Comparison of ENCODE assay signal across 9 mouse cellular contexts in genomic region chr1:40768606-40769005, GRCm38 (mm10). TPM values are rescaled to one million over a fixed set of nuclear protein-coding genes. Genes with fewer than 3 reads are reported as not detected.
DNase-seq lines count a peak whose midpoint lies in the region; ATAC-seq and TF ChIP-seq lines count a peak whose summit lies in the region.
"Had no signal": no experiment of that assay in that cellular context is flagged by ENCODE, and none has a peak within 500 bp of the region (broad histone marks: within the 10 kb centered on the region; RNA-seq: fewer than 3 reads in every experiment).

No protein-coding gene starts in this region.

- ATAC-seq in liver, embryonic 14.5 days (ENCODE audit: insufficient read depth), result no peak

- intact Hi-C loops in heart, postnatal 25 days (cut with DNase I), result loop anchor here (2.0 to 10.0 kb wide), 2 partner anchors 114 to 190 kb away; no protein-coding TSS in a partner anchor

- 27% methylated on average over 6 of the region's 6 CpGs for WGBS in liver, embryonic 14.5 days (ENCODE audit: insufficient replicate concordance)

- no peak overlapping the region for H3K4me3 ChIP-seq in liver, embryonic 14.5 days (ENCODE audit: insufficient read depth in 1 of 2, low read depth in 2 of 2, low read length in 2 of 2)
- H3K4me3 ChIP-seq: limb, embryonic 12.5 days had no signal

- no peak overlapping the region for H3K27ac ChIP-seq in liver, embryonic 14.5 days
- H3K27ac ChIP-seq: limb, embryonic 12.5 days had no signal

- peak; percentile 84 for TF ChIP-seq CTCF in liver, embryonic 14.5 days (IDR thresholded peaks at IDR 0.05; ENCODE audit: low read depth)

- H3K9me3 ChIP-seq in liver, embryonic 14.5 days (ENCODE audit: control insufficient read depth, low read length), result no peaks in the 10 kb centered on the region
- H3K9me3 ChIP-seq: limb, embryonic 12.5 days had no signal

- H3K4me1 ChIP-seq in liver, embryonic 14.5 days (replicated peaks; ENCODE audit: control insufficient read depth in 2 of 2, insufficient read depth in 2 of 2, low read length in 1 of 2), result peaks cover 12 to 17% of the 10 kb centered on the region in 2 experiments; a peak in 3 of 4 replicates
- H3K4me1 ChIP-seq: limb, embryonic 12.5 days had no signal

- no peaks in the 10 kb centered on the region for H3K36me3 ChIP-seq in liver, embryonic 14.5 days (replicated peaks; ENCODE audit: control insufficient read depth, insufficient read depth, low read depth)

- no peak overlapping the region for H3K9ac ChIP-seq in liver, embryonic 14.5 days (replicated peaks)
- H3K9ac ChIP-seq: limb, embryonic 12.5 days had no signal

- TF ChIP-seq EP300 in liver, embryonic 14.5 days (IDR thresholded peaks at IDR 0.05; ENCODE audit: low read depth), result no peak

- H3K27me3 ChIP-seq in liver, embryonic 14.5 days (ENCODE audit: control insufficient read depth, insufficient read depth, low read length), result no peaks in the 10 kb centered on the region
- H3K27me3 ChIP-seq: limb, embryonic 12.5 days had no signal

- H3K4me2 ChIP-seq in liver, embryonic 14.5 days (ENCODE audit: low read depth), result no peak overlapping the region
- H3K4me2 ChIP-seq: limb, embryonic 12.5 days had no signal

- DNase-seq in heart, adult 11 months, result peak; percentile 80
- no peak for DNase-seq in heart, postnatal 25 days (ENCODE audit: low spot score)
- peak; percentile 40 for DNase-seq in 3T3-L1 (ENCODE audit: low read depth, low spot score)
- DNase-seq in T-cell, adult 2 months (ENCODE audit: low spot score), result peak; percentile 4
- peak; percentile 57 for DNase-seq in embryo, embryonic 9.5 days (ENCODE audit: extremely low spot score)
- DNase-seq in induced T-regulatory cell, adult 2 months (ENCODE audit: low read depth), result peak; percentile 50
- peak in 2 of 3 experiments; percentile 20 to 33 for DNase-seq in liver, embryonic 14.5 days (ENCODE audit: low read depth in 3 of 3, low spot score in 3 of 3)
- DNase-seq in testis, postnatal 10 days (ENCODE audit: low spot score), result peak; percentile 70

RNA-seq across cellular contexts. Expression of gene Mfsd9, which starts 21.9 kb away (rescaled TPM):
- under 1 TPM; 0.70 to 0.83 TPM for total RNA-seq in heart, postnatal 25 days (2021)
- polyA plus RNA-seq in liver, embryonic 14.5 days (2012; rRNA removed), result 0.36 and 0.37 TPM in 2 replicates
- polyA plus RNA-seq in liver, embryonic 14.5 days (2014; fragmentation: Nextera tagmentation; extraction: Ambion mirVana), result 0.70 and 1.1 TPM in 2 replicates

RNA-seq across cellular contexts. Expression of gene Tmem182, which starts 36.8 kb away (rescaled TPM):
- 100 to 1,000 TPM; 141 to 153 TPM for total RNA-seq in heart, postnatal 25 days (2021)
- not detected in 2 replicates for polyA plus RNA-seq in liver, embryonic 14.5 days (2012; rRNA removed)
- polyA plus RNA-seq in liver, embryonic 14.5 days (2014; fragmentation: Nextera tagmentation; extraction: Ambion mirVana), result not detected in 2 replicates
